Mouse (Mus musculus) hindbrain, postnatal 0 days (tissue): ENCODE measurements around the gene Katnbl1. TPM values are rescaled to one million over a fixed set of nuclear protein-coding genes. Genes with fewer than 3 reads are reported as not detected.
"Not testable (repeated sequence)": the region's sequence is repeated elsewhere in the genome, so short reads cannot be mapped to it uniquely, and the experiment has no call there.

Experiments used
- ATAC-seq: fragments of 200-750 bp; cut with Nextera tagmentation; 2 replicates; pipeline ENCODE4 v1.8.0; 2017; ENCODE audit warnings: mild to moderate bottlenecking, moderate TSS enrichment, moderate library complexity
- DNase-seq: peaks from one replicate; pipeline ENCODE4 v3.0.0-alpha.2; 2015; ENCODE audit warnings: low spot score
- H3K27ac ChIP-seq: fragments of 300-500 bp; sonication (generic); 2 replicates; pipeline ENCODE4 v1.5.1; 2014; ENCODE audit warnings: mild to moderate bottlenecking
- H3K27me3 ChIP-seq: fragments of 300-500 bp; sonication (generic); 2 replicates; pipeline ENCODE4 v1.6.1; 2014; ENCODE audit warnings: low read length, mixed read lengths; ENCODE audit not compliant: insufficient read depth
- H3K36me3 ChIP-seq: fragments of 300-500 bp; sonication (generic); 2 replicates; pipeline ENCODE4 v1.6.1; 2014; ENCODE audit warnings: low read length, mixed read lengths; ENCODE audit not compliant: insufficient read depth
- H3K4me1 ChIP-seq: fragments of 300-500 bp; sonication (generic); 2 replicates; pipeline ENCODE4 v1.6.1; 2014; ENCODE audit warnings: antibody characterized with exemption, low read length, mixed read lengths; ENCODE audit not compliant: insufficient read depth
- H3K4me2 ChIP-seq: fragments of 300-500 bp; sonication (generic); 2 replicates; pipeline ENCODE4 v1.6.1; 2014; ENCODE audit warnings: low read depth, mild to moderate bottlenecking, low read length, moderate library complexity, mixed read lengths
- H3K4me3 ChIP-seq: fragments of 300-500 bp; sonication (generic); 2 replicates; pipeline ENCODE4 v1.5.1; 2014; ENCODE audit warnings: low read length
- H3K9ac ChIP-seq: fragments of 300-500 bp; sonication (generic); replicated peaks from 2 replicates; pipeline ENCODE4 v1.6.1; 2014; ENCODE audit warnings: mild to moderate bottlenecking, low read length, moderate library complexity, mixed read lengths
- H3K9me3 ChIP-seq: fragments of 300-500 bp; sonication (generic); 2 replicates; pipeline ENCODE4 v1.6.1; 2016; ENCODE audit warnings: low read length, mixed read lengths
- CTCF ChIP-seq: IDR thresholded peaks from 2 replicates; pipeline ENCODE4 v1.5.1; 2016; ENCODE audit warnings: antibody characterized with exemption, control low read depth, low read depth
- WGBS: fragments of 180-500 bp; shearing (Covaris S2); extraction: QIAGEN DNeasy Blood & Tissue Kit; methylation state at CpG from one replicate; pipeline ENCODE4 v1.1.7; 2014; 5-methylcytosine and 5-hydroxymethylcytosine counted together
- polyA plus RNA-seq: library from polyadenylated mRNA; unstranded; fragments of >200 nt; fragmentation: Nextera tagmentation; extraction: Ambion mirVana; gene quantifications from 2 replicates; pipeline ENCODE4 v1.2.1, GENCODE M21; 2015
- total RNA-seq: library from RNA; depleted of rRNA; stranded (reverse); fragments of >200 nt; gene quantifications from 2 replicates; pipeline ENCODE4 v1.2.3, GENCODE M21; 2014

Gene Katnbl1
- total and polyA plus RNA-seq, 2 experiments from 2014 or later: 11.4 to 21.4 TPM

DNA sequence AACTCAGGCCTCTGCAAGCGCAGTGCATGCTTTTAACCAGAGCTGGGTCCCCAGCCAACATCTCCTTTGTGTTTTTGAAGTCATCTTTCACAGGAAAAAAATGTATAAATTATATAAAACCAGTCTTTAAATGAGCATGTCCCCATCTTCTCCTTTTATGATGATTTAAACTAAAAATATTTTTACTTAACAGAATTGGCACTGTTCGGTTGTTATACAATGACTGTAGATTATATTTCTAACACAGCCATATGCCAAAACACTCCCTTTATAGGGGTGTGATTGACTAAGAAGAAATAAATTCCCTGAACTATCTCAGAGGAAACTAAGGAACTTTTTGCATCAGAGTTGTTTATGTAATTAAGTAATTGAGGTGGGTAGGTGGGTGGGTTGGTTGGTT lies 53.5 kb downstream of the Katnbl1 start:
- WGBS: 89% methylated on average over 2 of the region's 2 CpGs
- ATAC-seq: no peak

DNA sequence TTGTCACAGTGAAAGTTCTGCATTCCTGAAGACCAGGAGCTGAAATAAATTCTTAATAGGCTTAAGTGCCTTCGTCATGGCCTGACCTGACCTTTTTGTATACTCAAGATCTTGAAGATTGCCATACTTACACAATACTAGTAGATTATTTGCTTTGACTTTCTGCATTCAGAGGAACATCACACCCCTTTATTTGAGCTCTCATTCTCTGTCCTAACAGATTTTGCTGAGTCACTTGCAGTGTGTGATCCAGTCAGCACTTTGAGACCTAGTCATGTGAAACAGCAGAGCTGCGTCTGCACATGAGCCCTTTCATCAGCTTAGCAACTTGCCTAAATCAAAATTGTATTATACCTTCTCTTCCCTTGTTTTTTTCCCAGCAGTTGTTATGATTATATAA lies 54.3 kb downstream of the Katnbl1 start:
- Histone ChIP-seq H3K27ac (no peak overlapping the region), H3K27me3 (no peaks in the 10 kb centered on the region), H3K4me1 (no peaks in the 10 kb centered on the region), H3K9ac (no peak overlapping the region), H3K4me3 (no peak overlapping the region), H3K9me3 (no peaks in the 10 kb centered on the region), H3K4me2 (no peak overlapping the region), H3K36me3 (no peaks in the 10 kb centered on the region)
- no peak for TF ChIP-seq CTCF
- no peak for ATAC-seq
- no peak for DNase-seq
- 69% methylated on average over 2 of the region's 2 CpGs for WGBS

More for the DNA sequence above, 53.5 kb downstream of the Katnbl1 start:
- no peak overlapping the region for H3K4me2 ChIP-seq
- H3K9ac ChIP-seq: no peak overlapping the region
- H3K27ac ChIP-seq: no peak overlapping the region
- no peaks in the 10 kb centered on the region for H3K4me1 ChIP-seq
- no peaks in the 10 kb centered on the region for H3K27me3 ChIP-seq
- no peak overlapping the region for H3K4me3 ChIP-seq
- no peak for DNase-seq
- TF ChIP-seq CTCF: no peak
- H3K9me3 ChIP-seq: no peaks in the 10 kb centered on the region
- H3K36me3 ChIP-seq: no peaks in the 10 kb centered on the region

DNA sequence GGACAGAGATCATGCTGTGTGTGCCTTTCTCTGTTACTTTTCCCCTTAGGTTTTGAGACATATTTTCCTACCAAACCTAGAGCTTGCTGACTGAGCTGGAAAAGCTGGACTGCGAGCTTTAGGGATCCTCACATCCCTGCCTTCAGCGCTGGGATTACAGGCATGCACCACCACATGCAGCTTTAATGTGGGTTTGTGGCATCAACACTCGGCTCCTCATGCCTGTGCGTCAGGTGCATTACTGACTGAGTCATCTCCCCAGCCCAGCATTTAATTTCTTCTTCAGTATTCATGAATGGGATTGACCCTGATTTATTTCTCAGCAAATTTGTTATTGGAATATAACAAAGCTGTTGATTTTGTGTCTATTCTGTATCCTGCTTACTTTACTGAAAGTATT lies 57.3 kb downstream of the Katnbl1 start:
- ATAC-seq (no peak), DNase-seq (no peak)
- no peak overlapping the region for H3K4me3 ChIP-seq
- no peak overlapping the region for H3K27ac ChIP-seq
- H3K27me3 ChIP-seq: no peaks in the 10 kb centered on the region
- H3K4me1 ChIP-seq: no peaks in the 10 kb centered on the region
- no peaks in the 10 kb centered on the region for H3K36me3 ChIP-seq
- 75% methylated on average over 4 of the region's 4 CpGs for WGBS
- H3K9ac ChIP-seq: no peak overlapping the region
- TF ChIP-seq CTCF: no peak
- H3K9me3 ChIP-seq: no peaks in the 10 kb centered on the region
- no peak overlapping the region for H3K4me2 ChIP-seq

DNA sequence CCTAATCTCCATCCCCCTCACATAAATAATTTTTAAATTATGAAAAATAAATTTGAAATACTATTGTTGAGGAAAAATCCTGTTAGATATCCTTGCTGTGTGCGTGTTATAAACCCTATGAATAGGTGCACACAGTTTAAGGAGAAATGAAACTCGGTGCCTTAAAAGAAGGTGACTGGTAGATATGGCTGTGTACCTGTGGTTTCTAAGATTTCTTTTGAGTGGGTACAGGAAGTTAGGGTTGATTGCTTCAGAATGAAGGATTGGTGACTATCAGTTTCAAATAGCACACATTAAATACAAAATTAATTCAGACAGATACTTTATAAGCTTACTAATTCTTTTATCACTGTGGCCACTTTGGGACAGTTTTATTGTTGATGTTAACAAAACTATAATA lies 58.6 kb downstream of the Katnbl1 start:
- H3K4me2 ChIP-seq: no peak overlapping the region
- H3K36me3 ChIP-seq: no peaks in the 10 kb centered on the region
- WGBS: 91% methylated on average over 2 of the region's 2 CpGs
- no peak for ATAC-seq
- no peak overlapping the region for H3K4me3 ChIP-seq
- no peak for TF ChIP-seq CTCF
- no peak for DNase-seq
- H3K9ac ChIP-seq: no peak overlapping the region
- H3K27me3 ChIP-seq: no peaks in the 10 kb centered on the region
- no peak overlapping the region for H3K27ac ChIP-seq
- no peaks in the 10 kb centered on the region for H3K4me1 ChIP-seq
- H3K9me3 ChIP-seq: no peaks in the 10 kb centered on the region

DNA sequence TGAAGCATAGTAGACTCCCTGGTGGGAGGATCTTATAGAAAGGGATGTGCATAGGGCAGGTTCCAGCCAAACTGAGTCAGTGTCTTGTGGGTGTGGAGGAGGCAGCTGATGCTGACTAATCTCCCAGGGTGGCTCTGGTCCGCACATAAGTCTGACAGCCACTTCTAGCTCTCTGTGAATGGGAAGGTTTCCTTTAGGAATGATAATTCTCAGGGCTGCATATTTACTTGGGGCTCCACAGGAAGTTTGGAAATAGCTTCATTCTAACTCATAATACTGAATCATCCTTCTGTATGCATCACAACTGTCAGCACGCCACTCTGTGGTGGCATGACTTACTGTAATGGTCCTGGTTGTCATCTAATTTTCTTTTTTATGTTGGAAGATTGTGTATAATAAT lies 64.5 kb downstream of the Katnbl1 start:
- no peak for ATAC-seq

DNA sequence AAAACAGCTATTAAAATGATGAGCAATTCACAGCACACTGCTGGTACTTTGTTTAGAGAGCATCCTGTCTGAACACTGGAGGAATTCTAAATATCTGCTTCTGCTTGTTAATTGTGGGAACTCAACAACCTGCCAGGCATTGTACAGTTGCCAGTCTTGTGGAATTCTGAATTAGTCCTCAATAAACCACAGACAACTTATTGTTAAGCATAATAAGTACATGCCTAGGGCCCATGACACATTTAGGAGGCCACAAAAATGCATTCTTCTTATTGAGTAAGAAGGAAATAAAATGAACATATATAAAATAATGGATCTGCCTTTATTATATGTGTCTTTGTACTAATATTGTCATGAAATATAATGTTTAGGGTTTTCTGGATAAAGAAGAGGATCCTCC lies 66.5 kb downstream of the Katnbl1 start:
- Histone ChIP-seq H3K4me3 (no peak overlapping the region), H3K27me3 (no peaks in the 10 kb centered on the region), H3K36me3 (no peaks in the 10 kb centered on the region), H3K27ac (no peak overlapping the region), H3K4me2 (no peak overlapping the region), H3K9ac (no peak overlapping the region), H3K9me3 (no peaks in the 10 kb centered on the region), H3K4me1 (no peaks in the 10 kb centered on the region)
- no peak for TF ChIP-seq CTCF
- ATAC-seq (no peak), DNase-seq (no peak)

More for the DNA sequence above, 64.5 kb downstream of the Katnbl1 start:
- Histone ChIP-seq H3K4me1 (no peaks in the 10 kb centered on the region), H3K9ac (no peak overlapping the region), H3K9me3 (no peaks in the 10 kb centered on the region), H3K4me3 (no peak overlapping the region), H3K27me3 (no peaks in the 10 kb centered on the region), H3K36me3 (no peaks in the 10 kb centered on the region), H3K4me2 (no peak overlapping the region), H3K27ac (no peak overlapping the region)
- no peak for DNase-seq
- 64% methylated on average over 2 of the region's 2 CpGs for WGBS
- no peak for TF ChIP-seq CTCF

DNA sequence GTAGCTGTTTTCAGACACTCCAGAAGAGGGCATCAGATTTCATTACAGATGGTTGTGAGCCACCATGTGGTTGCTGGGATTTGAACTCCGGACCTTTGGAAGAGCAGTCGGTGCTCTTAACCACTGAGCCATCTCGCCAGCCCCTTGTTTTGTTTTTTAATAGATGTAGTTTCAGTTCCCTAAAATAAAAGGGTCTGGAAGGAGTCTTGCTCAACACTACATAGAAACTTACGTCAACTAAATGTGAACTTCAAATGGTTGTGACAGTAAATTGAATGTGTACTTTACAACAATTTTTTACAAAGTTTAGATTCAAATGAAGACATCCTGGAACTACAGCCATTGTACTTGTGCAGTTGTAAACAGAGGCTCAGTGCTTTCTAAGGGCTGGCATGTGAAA lies 69.0 kb downstream of the Katnbl1 start:
- WGBS: 67% methylated on average over 4 of the region's 4 CpGs
- ATAC-seq, H3K27ac ChIP-seq, H3K4me2 ChIP-seq, H3K4me1 ChIP-seq, H3K9ac ChIP-seq, H3K36me3 ChIP-seq, H3K27me3 ChIP-seq, DNase-seq, H3K4me3 ChIP-seq, H3K9me3 ChIP-seq: not testable (repeated sequence)
